Mouse (Mus musculus) CH12.LX (cell line): ENCODE data around the gene Cdk17. TPM values are rescaled to one million over a fixed set of nuclear protein-coding genes. Genes with fewer than 3 reads are reported as not detected.

Experiments
- DNase-seq: peaks from one replicate; pipeline ENCODE4 v3.0.0-alpha.2; 2013; ENCODE audit errors: extremely low read depth
- H3K27ac ChIP-seq: 2 replicates; pipeline ENCODE4 v1.5.1; 2012; ENCODE audit warnings: low read depth, mild to moderate bottlenecking, control low read depth, moderate library complexity; ENCODE audit not compliant: insufficient read depth
- H3K27me3 ChIP-seq: replicated peaks from 2 replicates; pipeline ENCODE3; 2012; ENCODE audit warnings: inconsistent platforms
- H3K36me3 ChIP-seq, 2 experiments: replicated peaks in 1 of 2; 2 replicates each; pipeline versions ENCODE3 to v1.6.1; 2012; ENCODE audit warnings: inconsistent platforms in 1 of 2, low read length in 1 of 2, mild to moderate bottlenecking in 1 of 2, mixed read lengths in 1 of 2, moderate library complexity in 1 of 2; ENCODE audit not compliant: control insufficient read depth in 1 of 2, insufficient read depth in 1 of 2
- H3K4me1 ChIP-seq, 2 experiments: 2 replicates each; pipeline ENCODE4 v1.6.1; 2012; ENCODE audit warnings: inconsistent platforms in 1 of 2, moderate library complexity in 1 of 2; ENCODE audit not compliant: insufficient read depth in 2 of 2, control insufficient read depth in 1 of 2
- H3K4me2 ChIP-seq: 2 replicates; pipeline ENCODE4 v1.6.1; 2012; ENCODE audit warnings: low read depth, mild to moderate bottlenecking, control low read depth; ENCODE audit not compliant: poor library complexity, insufficient read depth, severe bottlenecking
- H3K4me3 ChIP-seq, 3 experiments: fragments of 150-350 bp in 1 of 3; sonication (generic) in 1 of 3; replicated peaks in 1 of 3; 2 replicates each; pipeline versions ENCODE3 to v1.5.1; 2011 to 2012; ENCODE audit warnings: low read depth in 2 of 3, low read length in 2 of 3, mild to moderate bottlenecking in 2 of 3, moderate library complexity in 2 of 3, control low read depth in 1 of 3, improper control_type of control experiment in 1 of 3, inconsistent platforms in 1 of 3, mixed read lengths in 1 of 3; ENCODE audit not compliant: poor library complexity in 1 of 3
- H3K79me2 ChIP-seq: replicated peaks from 2 replicates; pipeline ENCODE4 v1.6.1; 2012; ENCODE audit warnings: mild to moderate bottlenecking, moderate library complexity; ENCODE audit not compliant: control insufficient read depth, poor library complexity, insufficient read depth, severe bottlenecking; ENCODE audit errors: extremely low read depth
- H3K9ac ChIP-seq: 2 replicates; pipeline ENCODE4 v1.6.1; 2012; ENCODE audit warnings: low read depth, mild to moderate bottlenecking, control low read depth, moderate library complexity; ENCODE audit not compliant: insufficient read depth
- H3K9me3 ChIP-seq: replicated peaks from 2 replicates; pipeline ENCODE3; 2012; ENCODE audit warnings: low read length, inconsistent platforms, mixed read lengths
- BHLHE40 ChIP-seq: IDR thresholded peaks from 2 replicates; pipeline ENCODE4 v1.6.1; 2011; ENCODE audit warnings: mild to moderate bottlenecking, low read depth, low read length, improper control_type of control experiment
- ELF1 ChIP-seq: IDR thresholded peaks from 2 replicates; pipeline ENCODE4 v1.6.1; 2014; ENCODE audit warnings: low read depth, mild to moderate bottlenecking, inconsistent platforms, low read length, improper control_type of control experiment
- EP300 ChIP-seq: IDR thresholded peaks from 2 replicates; pipeline ENCODE4 v1.6.1; 2011; ENCODE audit warnings: low read length, improper control_type of control experiment
- GABPA ChIP-seq: IDR thresholded peaks from 2 replicates; pipeline ENCODE4 v1.6.1; 2012; ENCODE audit warnings: low read depth, low read length, improper control_type of control experiment, inconsistent platforms; ENCODE audit not compliant: insufficient replicate concordance
- HCFC1 ChIP-seq: IDR thresholded peaks from 2 replicates; pipeline ENCODE4 v1.6.1; 2012; ENCODE audit warnings: low read depth, mild to moderate bottlenecking, inconsistent platforms, low read length, improper control_type of control experiment
- IRF4 ChIP-seq: IDR thresholded peaks from 2 replicates; pipeline ENCODE4 v1.6.1; 2014; ENCODE audit warnings: low read depth, mild to moderate bottlenecking, inconsistent platforms, low read length, improper control_type of control experiment
- JUND ChIP-seq: conservative IDR thresholded peaks from 2 replicates; pipeline ENCODE4 v1.6.1; 2011; ENCODE audit warnings: low read depth, low read length, improper control_type of control experiment
- KAT2A ChIP-seq: IDR thresholded peaks from 2 replicates; pipeline ENCODE4 v1.6.1; 2012; ENCODE audit warnings: low read length, improper control_type of control experiment, inconsistent platforms; ENCODE audit not compliant: insufficient replicate concordance
- MAX ChIP-seq: IDR thresholded peaks from 2 replicates; pipeline ENCODE4 v1.6.1; 2011; ENCODE audit warnings: low read length, improper control_type of control experiment
- MEF2A ChIP-seq: IDR thresholded peaks from 2 replicates; pipeline ENCODE4 v1.6.1; 2014; ENCODE audit warnings: low read depth, mild to moderate bottlenecking, inconsistent platforms, low read length, improper control_type of control experiment, borderline replicate concordance
- MYC ChIP-seq: IDR thresholded peaks from 2 replicates; pipeline ENCODE4 v1.6.1; 2011; ENCODE audit warnings: low read depth, mild to moderate bottlenecking, improper control_type of control experiment, low read length
- NELFE ChIP-seq: IDR thresholded peaks from 2 replicates; pipeline ENCODE4 v1.6.1; 2011; ENCODE audit warnings: low read depth, low read length, improper control_type of control experiment
- NRF1 ChIP-seq: IDR thresholded peaks from 2 replicates; pipeline ENCODE4 v1.6.1; 2014; ENCODE audit warnings: low read depth, mild to moderate bottlenecking, inconsistent platforms, low read length, improper control_type of control experiment, moderate library complexity
- PAX5 ChIP-seq: IDR thresholded peaks from 2 replicates; pipeline ENCODE4 v1.6.1; 2012; ENCODE audit warnings: low read length, inconsistent platforms, mixed read lengths
- POLR2A ChIP-seq: IDR thresholded peaks from 2 replicates; pipeline ENCODE4 v1.6.1; 2011; ENCODE audit warnings: low read depth, mild to moderate bottlenecking, improper control_type of control experiment, low read length
- POLR2AphosphoS2 ChIP-seq: IDR thresholded peaks from 2 replicates; pipeline ENCODE4 v1.6.1; 2011; ENCODE audit warnings: low read depth, low read length, improper control_type of control experiment
- RAD21 ChIP-seq: IDR thresholded peaks from 2 replicates; pipeline ENCODE4 v1.6.1; 2011; ENCODE audit warnings: low read depth, mild to moderate bottlenecking, low read length, improper control_type of control experiment, moderate library complexity
- RCOR1 ChIP-seq: conservative IDR thresholded peaks from 2 replicates; pipeline ENCODE4 v1.6.1; 2012; ENCODE audit warnings: low read depth, mild to moderate bottlenecking, inconsistent platforms, low read length, improper control_type of control experiment
- SIN3A ChIP-seq: IDR thresholded peaks from 2 replicates; pipeline ENCODE4 v1.6.1; 2012; ENCODE audit warnings: low read length, improper control_type of control experiment, inconsistent platforms
- TBP ChIP-seq: conservative IDR thresholded peaks from 2 replicates; pipeline ENCODE4 v1.6.1; 2011; ENCODE audit warnings: low read depth, low read length, improper control_type of control experiment
- UBTF ChIP-seq: IDR thresholded peaks from 2 replicates; pipeline ENCODE4 v1.6.1; 2012; ENCODE audit warnings: low read depth, mild to moderate bottlenecking, inconsistent platforms, low read length, improper control_type of control experiment, moderate library complexity
- USF1 ChIP-seq: IDR thresholded peaks from 2 replicates; pipeline ENCODE4 v1.6.1; 2014; ENCODE audit warnings: low read depth, mild to moderate bottlenecking, inconsistent platforms, low read length, improper control_type of control experiment
- ZMIZ1 ChIP-seq: IDR thresholded peaks from 2 replicates; pipeline ENCODE4 v1.6.1; 2012; ENCODE audit warnings: low read depth, mild to moderate bottlenecking, inconsistent platforms, low read length, improper control_type of control experiment
- ZNF384 ChIP-seq: IDR thresholded peaks from 2 replicates; pipeline ENCODE4 v1.6.1; 2012; ENCODE audit warnings: low read depth, low read length, improper control_type of control experiment, inconsistent platforms
- dilution Hi-C: fragments of 300-500 bp; cut with MboI; formaldehyde crosslinking; loops from 2 replicates; pipeline ENCODE4 v1.14.3; 2020; ENCODE audit warnings: low sequenced_read_pairs; ENCODE audit not compliant: extremely low pct_unique_long_range_greater_than_20kb, extremely low pct_ligation_motif_present
- in situ Hi-C: fragments of 300-500 bp; cut with MboI; formaldehyde crosslinking; loops from 3 replicates; pipeline ENCODE4 v1.14.3; 2019; ENCODE audit warnings: low sequenced_read_pairs, low pct_ligation_motif_present, low pct_unique_long_range_greater_than_20kb, mixed read lengths
- polyA plus RNA-seq: library from polyadenylated mRNA; unstranded; fragments of >175 nt; gene quantifications from 2 replicates; pipeline ENCODE4 v1.2.1, GENCODE M21; 2012; ENCODE audit warnings: low read depth; ENCODE audit not compliant: insufficient read length
- total RNA-seq, 2 experiments: library from RNA; depleted of rRNA; stranded (reverse); fragments of 300-350 nt in 1 of 2; fragments of >200 nt in 1 of 2; gene quantifications; 2 replicates each; pipeline ENCODE4 v1.2.3; 2012 to 2014

Cdk17 gene
- total and polyA plus RNA-seq, 3 experiments, result 23.4 to 51.3 (median 28.5) TPM

DNA sequence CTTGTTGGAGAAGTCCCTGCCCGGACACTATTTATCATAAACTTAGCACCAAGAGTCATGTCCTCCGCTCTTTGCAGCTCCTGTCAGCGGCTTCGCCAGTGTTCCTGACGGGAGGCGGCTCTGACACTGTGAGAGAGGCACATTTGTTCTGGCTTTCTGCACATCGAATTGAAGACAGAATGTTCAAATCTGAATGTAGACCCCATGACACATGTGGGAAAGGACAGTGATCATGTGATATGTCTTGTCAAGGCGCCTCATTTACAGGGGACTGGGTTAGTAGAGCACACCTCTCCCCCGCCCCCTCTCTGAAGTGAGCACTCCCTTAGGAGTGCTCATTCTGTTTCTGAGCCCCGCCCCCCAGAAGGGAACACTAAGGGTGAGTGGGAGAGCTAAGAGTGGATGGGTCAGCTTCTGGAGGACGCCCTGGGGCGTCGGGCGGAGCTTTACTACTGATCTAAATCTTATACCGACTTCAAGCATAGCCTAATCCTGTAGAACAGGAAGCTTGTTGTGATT lies 101.4 kb downstream of the Cdk17 start:
- Histone ChIP-seq H3K27ac (no peak overlapping the region), H3K4me2 (no peak overlapping the region), H3K4me3 (no peak overlapping the region), H3K79me2 (peaks cover 3% of the 10 kb centered on the region), H3K9me3 (no peaks in the 10 kb centered on the region), H3K9ac (no peak overlapping the region), H3K27me3 (no peaks in the 10 kb centered on the region), H3K36me3 (peaks cover 73 to 81% of the 10 kb centered on the region in 2 experiments), H3K4me1 (peaks cover 10 to 68% of the 10 kb centered on the region in 2 experiments)
- dilution Hi-C loops, result no loop called here
- DNase-seq, result no peak
- TF ChIP-seq POLR2A, result no peak
- no peak for TF ChIP-seq RCOR1
- TF ChIP-seq NELFE, result no peak
- TF ChIP-seq TBP, result no peak
- TF ChIP-seq JUND, result no peak
- no peak for TF ChIP-seq ZMIZ1
- no peak for TF ChIP-seq MYC
- TF ChIP-seq PAX5, result no peak
- TF ChIP-seq RAD21, result no peak
- TF ChIP-seq IRF4, result no peak
- no peak for TF ChIP-seq EP300
- TF ChIP-seq GABPA, result no peak
- no peak for TF ChIP-seq ZNF384
- TF ChIP-seq ELF1, result no peak
- TF ChIP-seq HCFC1, result no peak
- in situ Hi-C loops, result no loop called here

DNA sequence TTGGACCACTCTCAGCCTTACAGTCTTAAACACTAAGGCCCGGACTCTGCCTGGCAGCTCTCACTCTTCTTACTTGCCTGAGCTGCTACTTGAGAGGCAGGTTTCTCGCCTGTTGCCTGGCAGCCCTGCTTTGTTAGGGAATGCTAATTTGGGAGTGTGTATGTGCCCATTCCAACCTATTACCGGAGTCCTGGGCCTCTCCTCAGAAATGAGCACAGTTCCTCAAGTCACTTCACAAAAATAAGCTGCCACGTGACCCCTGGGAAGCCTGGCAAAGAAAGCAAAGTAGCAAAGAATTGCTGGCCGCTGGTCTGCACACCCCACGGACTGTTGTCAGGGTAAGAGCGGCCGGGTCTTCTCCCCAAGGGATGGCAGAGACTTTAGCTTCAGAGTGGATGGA lies 102.8 kb downstream of the Cdk17 start:
- in situ Hi-C loops, result no loop called here
- TF ChIP-seq UBTF, result no peak
- no peak for TF ChIP-seq ZNF384
- no peak for TF ChIP-seq BHLHE40
- no peak for TF ChIP-seq MYC
- no peak for TF ChIP-seq POLR2AphosphoS2
- no peak for TF ChIP-seq POLR2A
- TF ChIP-seq MAX, result no peak
- no peak for TF ChIP-seq NRF1
- TF ChIP-seq USF1, result no peak
- no peak for TF ChIP-seq SIN3A
- TF ChIP-seq MEF2A, result no peak
- no peak for TF ChIP-seq KAT2A
- TF ChIP-seq ZMIZ1, result no peak
- TF ChIP-seq HCFC1, result no peak
- no peak overlapping the region for H3K4me2 ChIP-seq
- H3K9ac ChIP-seq, result no peak overlapping the region
- DNase-seq, result no peak
- peaks cover 72 to 85% of the 10 kb centered on the region in 2 experiments for H3K36me3 ChIP-seq
- 0 out of 2 replicates have a peak, but pooled peaks cover 2% of the 10 kb centered on the region for H3K79me2 ChIP-seq
- no peaks in the 10 kb centered on the region for H3K27me3 ChIP-seq
- H3K4me1 ChIP-seq, result peaks cover 10 to 64% of the 10 kb centered on the region in 2 experiments
- H3K4me3 ChIP-seq, result no peak overlapping the region
- no peaks in the 10 kb centered on the region for H3K9me3 ChIP-seq
- peak overlapping the region; percentile 41 for H3K27ac ChIP-seq
- dilution Hi-C loops, result no loop called here
